Mouse (Mus musculus) frontal cortex, adult 2 months (tissue): ENCODE results near the gene Glg1. TPM values are rescaled to one million over a fixed set of nuclear protein-coding genes. Genes with fewer than 3 reads are reported as not detected.
A peak's percentile ranks its signal among the peaks of the same experiment; 100 is the strongest.
"Not testable (repeated sequence)": the region's sequence is repeated elsewhere in the genome, so short reads cannot be mapped to it uniquely, and the experiment has no call there.

ENCODE experiments used
- DNase-seq, 2 experiments: peaks; one replicate each; pipeline ENCODE4 v3.0.0; 2022; ENCODE audit warnings: low spot score in 1 of 2; ENCODE audit errors: extremely low spot score in 1 of 2
- polyA plus RNA-seq: library from polyadenylated mRNA; depleted of rRNA; stranded (reverse); fragments of >200 nt; gene quantifications from 2 replicates; pipeline ENCODE4 v1.2.3, GENCODE M21; 2012; rRNA removed

The Glg1 gene
- polyA plus RNA-seq, 1 experiment = 70.4 TPM

DNA sequence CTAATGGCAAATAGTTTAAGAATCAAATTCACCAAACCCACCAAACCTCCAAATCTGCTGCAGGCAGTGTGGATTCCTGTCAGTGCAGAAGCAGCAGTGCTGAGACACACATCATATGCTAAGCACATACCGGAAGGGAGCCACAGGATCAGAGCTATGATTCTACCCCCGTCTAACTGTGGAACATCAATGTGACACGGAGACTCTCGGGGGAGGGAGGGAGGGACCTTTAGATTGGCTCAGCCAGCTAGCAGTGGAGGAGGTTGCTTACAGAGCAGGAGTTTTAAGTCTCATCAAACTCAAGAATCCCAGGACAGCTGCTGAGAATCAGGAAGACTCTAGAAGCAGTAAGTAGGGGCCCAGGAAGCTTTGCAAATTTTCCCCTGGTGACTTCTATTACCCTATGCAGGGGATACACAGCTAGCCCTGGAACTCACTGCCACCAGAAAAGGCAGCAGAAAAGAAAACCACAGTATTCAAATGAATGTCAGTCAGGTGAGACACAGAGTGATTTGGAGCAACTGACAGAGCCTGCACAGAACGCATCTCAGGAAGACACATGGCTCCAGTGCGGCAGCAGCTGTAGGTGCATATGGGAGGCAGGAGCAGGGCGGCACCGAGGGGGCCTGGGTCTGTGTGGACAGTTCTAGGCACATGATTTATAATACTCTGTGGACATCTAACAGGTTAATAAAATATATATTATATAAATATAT, 103.1 kb downstream of the Glg1 start:
- DNase-seq = no peak

DNA sequence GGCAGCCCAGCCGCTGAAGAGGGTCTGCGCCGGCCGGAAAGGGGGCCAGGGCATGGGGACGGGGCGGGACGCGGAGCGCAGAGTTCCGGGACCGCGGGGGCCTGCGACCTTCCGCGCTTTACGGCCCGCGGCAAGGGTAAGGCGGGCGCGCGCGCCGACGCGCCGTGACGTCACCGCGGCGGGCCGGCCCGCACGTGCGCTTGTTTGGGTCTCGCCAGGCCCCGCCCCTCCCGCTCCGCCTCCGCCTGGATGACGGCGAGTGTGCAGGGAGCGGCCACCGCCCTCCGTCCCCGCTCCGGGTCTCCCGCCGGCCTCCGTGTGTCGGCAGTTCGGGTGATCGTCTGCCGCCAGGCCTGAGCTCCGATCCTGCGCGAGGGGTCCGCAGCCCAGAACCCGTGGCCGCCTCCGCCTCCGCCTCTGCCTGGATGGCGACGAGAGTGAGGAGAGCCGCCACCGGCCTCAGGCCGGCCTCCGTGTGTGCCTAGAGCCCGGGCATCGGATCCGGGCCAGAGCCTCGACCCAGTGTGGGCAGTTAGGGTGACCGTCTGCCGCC, 113.5 kb downstream of the Glg1 start:
- DNase-seq = peak; percentile 72 to 91

DNA sequence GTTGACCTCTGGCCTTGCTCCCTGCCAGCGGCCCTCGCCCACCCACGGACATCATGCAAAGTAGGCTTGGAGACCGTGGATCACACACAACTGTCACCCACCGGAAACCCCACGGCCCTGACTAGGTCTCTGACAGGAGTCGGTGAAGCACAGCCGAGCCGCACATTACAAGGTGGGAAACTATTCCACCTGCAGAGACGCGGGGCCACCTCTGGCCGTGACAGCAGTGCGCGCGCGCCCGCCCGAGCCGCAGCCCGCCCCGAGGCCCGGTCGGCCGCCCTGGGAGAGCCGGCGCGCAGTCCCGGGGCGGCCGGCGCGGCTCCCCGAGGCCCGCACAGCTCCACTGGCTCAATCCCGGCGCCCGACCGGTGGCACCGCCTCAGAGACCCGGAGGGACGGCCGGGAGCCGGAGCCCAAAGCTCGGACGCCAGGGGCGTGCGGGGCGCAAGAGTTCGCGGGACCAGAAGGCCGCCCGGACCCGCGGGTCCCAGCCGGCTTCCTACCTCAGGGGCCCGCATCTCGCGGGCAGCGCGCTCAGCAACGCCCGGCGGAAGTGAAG, 114.0 kb downstream of the Glg1 start:
- DNase-seq = not testable (repeated sequence)

DNA sequence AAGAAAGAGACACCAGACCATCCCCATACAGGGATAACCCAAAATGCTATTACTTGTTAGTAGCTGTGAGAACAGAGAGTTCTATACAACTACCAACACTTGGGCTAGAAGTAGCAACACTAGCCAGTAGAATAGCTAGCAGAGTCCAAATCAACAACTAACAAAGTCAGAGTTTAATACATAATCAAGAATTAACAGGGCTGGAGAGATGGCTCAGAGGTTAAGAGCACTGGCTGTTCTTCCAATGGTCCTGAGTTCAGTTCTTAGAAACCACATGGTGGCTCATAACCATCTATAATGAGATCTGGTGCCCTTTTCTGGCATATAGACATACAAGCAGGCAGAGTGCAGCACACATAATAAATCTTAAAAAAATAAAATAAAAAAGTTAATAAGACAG, 116.5 kb downstream of the Glg1 start:
- no peak for DNase-seq

DNA sequence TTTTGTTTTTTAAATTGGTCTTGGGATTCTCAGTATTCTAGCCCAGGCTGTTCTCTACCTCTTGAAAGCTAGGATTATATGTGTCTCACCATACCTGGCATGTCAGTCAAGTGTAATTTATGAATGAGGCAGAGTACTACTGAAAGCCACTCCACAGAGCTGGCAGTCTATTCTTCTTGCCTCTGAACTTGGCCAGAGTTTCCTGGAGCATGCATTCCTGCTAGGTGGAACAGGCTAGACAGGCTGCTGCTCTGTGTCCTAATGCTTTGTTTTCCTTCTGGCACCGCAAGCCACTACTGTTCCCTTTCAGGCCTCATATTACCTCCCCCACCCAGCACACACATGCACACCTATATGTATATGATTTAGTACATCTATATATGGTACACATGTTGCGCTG, 128.3 kb downstream of the Glg1 start:
- DNase-seq = no peak

DNA sequence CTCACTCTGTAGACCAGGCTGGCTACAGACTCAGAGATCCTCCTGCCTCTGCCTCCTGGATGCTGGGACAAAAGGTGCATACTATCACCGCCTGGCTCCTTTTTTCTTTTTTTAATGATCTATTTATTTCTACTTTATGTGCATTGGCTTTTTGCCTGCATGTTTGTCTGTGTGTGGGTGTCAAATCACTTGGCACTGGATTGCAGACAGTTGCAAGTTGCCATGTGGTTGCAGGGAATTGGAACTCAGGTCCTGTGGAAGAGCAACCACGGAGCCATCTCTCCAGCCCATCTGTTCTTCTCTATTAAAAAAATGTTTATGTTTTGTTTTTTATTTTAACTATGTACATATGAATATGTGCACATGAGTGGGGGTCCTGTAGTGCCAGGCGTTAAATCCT, 139.5 kb downstream of the Glg1 start:
- no peak for DNase-seq

DNA sequence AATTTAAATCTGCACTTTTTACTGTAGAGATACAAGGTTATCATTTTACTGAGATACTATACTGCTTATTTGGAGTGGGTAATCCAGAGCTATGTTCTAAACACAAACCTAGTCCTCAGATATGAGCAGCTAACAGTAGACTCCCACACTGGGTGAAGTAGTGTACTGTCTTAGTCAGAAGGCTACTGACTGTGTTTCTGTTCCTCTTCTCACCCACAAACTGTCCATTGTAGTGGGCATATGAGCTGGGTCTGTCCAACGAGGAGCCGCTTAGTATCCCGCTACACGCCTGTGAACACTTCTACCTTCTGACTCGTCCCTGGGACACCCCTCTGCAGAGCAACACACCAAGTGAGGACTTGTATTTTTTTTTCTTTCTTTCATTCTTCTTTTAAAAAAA, 144.1 kb downstream of the Glg1 start:
- DNase-seq = no peak

Other genes with a start within 250 kb of the Glg1 start
- gene Ddx19b, start 227.5 kb downstream of the Glg1 start, polyA plus RNA-seq = 14.2 TPM in 2 replicates
- 65.7 and 70.7 TPM in 2 replicates for gene Aars, start 226.1 kb downstream of the Glg1 start, polyA plus RNA-seq
- gene Exosc6, start 202.9 kb downstream of the Glg1 start, polyA plus RNA-seq = not detected in 2 replicates
- gene Clec18a, start 166.8 kb downstream of the Glg1 start, polyA plus RNA-seq = 4.1 and 4.4 TPM in 2 replicates
- gene Pdpr, start 164.6 kb downstream of the Glg1 start, polyA plus RNA-seq = 12.9 and 15.8 TPM in 2 replicates
- 14.8 and 15.1 TPM in 2 replicates for gene Rfwd3, start 41.0 kb upstream of the Glg1 start, polyA plus RNA-seq
- gene Mlkl, start 79.0 kb upstream of the Glg1 start, polyA plus RNA-seq = 0.44 and 0.70 TPM in 2 replicates
- gene Fa2h, start 134.6 kb upstream of the Glg1 start, polyA plus RNA-seq = 25.6 and 28.7 TPM in 2 replicates